Mouse (Mus musculus) CD4-positive naive resting alpha-beta T cell, adult 57 days (primary cell): ENCODE measurements around the gene Gm7982. TPM values are rescaled to one million over a fixed set of nuclear protein-coding genes. Genes with fewer than 3 reads are reported as not detected.

Source experiments
- total RNA-seq: library from RNA; stranded (reverse); gene quantifications from one replicate; pipeline ENCODE4 v1.2.4, GENCODE M21; 2023

Gene Gm7982
- not detected for total RNA-seq

DNA sequence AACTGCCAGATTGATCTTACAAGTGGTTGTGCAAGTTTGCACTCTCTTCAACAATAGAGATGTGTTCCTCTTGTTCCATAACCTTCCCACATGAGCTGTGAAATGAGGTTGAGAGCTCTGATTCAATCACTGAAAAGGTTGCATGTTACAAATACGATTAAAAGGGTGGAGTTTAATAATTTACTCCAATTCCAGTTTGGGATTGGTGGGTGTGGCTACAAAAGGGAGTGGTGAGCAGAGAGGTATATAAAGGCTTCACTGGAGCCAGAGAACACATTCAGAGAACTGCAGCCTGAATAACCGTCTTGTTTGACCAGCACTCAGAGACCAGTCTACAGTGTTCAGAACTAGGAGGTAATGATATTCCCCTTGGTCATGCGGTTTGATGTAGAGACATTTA, at the start of gene Gm7982:
Gm7982 (plus strand) TSS at position 301 of the 400 bp plus-strand sequence.

DNA sequence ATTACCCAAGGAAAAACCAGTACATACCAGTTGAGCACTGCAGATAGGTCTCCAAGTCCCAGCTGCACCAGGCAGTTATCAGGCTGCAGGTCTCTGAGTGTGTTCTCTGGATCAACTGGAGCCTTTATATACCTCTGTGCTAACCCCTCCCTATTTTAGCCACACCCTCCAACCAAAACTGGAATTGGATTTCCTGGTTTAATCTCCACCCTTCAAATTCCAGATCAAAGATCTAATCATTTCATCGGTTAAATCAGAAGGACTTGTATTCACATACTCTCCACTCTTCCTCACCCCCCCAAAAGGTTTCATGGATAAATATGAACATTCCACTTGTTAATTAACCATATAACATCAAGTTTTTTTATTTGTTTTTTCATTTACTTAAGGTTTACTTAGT, 5.7 kb upstream of the Gm7982 start, which contains the start of gene Gm7978:
Gm7978 (minus strand) TSS at position 101 of the 400 bp plus-strand sequence.

DNA sequence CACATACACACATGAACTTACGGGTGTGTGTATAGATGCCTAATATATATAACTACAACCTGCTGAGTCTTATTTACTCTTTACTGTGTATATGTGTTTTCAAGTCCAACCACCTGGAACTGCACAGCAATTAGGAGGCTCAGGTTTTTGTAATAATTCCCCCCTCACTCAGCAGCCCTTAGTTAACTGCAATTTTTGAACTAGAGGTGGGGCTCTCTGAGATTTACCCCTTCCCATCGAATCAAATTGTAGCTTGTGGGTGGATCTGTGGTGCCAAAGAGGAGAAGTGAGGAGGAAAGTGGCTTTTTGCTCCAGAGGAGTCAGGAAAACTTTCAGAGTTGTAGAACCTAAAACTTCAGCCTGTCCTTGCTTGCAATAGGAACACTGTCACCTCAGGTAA, 33.9 kb downstream of the Gm7982 start, which contains the start of gene E330014E10Rik:
E330014E10Rik (plus strand) TSS at position 301 of the 400 bp plus-strand sequence.

Other genes with a start within 250 kb of the Gm7982 start
- not detected for gene Gm3286, start 231.3 kb upstream of the Gm7982 start, total RNA-seq
- not detected for gene Gm7971, start 147.1 kb upstream of the Gm7982 start, total RNA-seq
- gene Gm7978, start 5.8 kb upstream of the Gm7982 start, total RNA-seq, result not detected
- not detected for gene E330014E10Rik, start 34.0 kb downstream of the Gm7982 start, total RNA-seq
- 0.50 TPM for gene Cxcl13, start 214.9 kb downstream of the Gm7982 start, total RNA-seq